Mouse (Mus musculus) embryo, embryonic 11 days (tissue): ENCODE measurements at regions not wholly inside any gene's neighbourhood (a gene's known extent, or its start where the extent isn't known, plus 50 kb on each side); places are given as distances from the start of the nearest gene placed in this dataset.
"Not testable (repeated sequence)": the region's sequence is repeated elsewhere in the genome, so short reads cannot be mapped to it uniquely, and the experiment has no call there.

Source experiments
- DNase-seq: peaks from one replicate; pipeline ENCODE4 v3.0.0-alpha.2; 2015

DNA sequence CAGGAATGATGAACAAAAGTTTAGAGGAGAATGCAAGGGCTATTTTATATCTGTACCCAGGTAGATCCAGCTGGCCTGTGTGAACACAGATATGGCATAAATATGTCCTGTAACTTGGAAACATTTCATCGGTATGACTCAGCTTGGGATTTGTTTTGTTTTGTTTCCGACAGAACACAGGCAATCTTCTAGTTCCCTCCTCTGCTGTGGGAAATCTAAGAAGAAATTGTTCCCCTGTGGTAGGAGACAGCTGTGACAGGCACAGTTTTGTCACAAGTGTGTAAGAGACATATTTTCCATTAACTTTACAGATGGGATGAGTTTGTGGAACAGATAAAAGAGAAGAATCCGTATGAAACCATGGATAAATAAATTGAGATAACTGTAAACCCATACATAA, 687.0 kb downstream of the Tpm3-rs7 start:
- no peak for DNase-seq

DNA sequence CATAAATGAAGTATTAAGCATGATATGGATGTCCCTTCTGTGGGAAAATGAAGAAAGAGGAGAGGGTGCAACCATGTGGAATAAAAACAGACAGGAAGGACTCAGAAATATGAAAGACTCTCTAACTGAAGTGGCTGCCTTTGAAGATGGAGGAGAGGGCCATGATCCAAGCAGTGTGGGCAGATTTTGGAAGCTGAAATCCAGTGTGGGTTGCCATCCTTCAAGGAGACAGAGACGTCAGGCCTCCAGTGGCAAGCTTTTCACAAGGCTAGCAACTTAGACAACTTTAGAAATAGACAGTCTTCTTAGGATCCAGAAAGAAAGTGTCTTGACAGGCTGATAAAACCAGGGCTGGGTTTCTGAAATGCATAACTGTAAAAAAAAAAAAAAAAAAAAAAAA, 688.0 kb downstream of the Tpm3-rs7 start:
- DNase-seq, result no peak

DNA sequence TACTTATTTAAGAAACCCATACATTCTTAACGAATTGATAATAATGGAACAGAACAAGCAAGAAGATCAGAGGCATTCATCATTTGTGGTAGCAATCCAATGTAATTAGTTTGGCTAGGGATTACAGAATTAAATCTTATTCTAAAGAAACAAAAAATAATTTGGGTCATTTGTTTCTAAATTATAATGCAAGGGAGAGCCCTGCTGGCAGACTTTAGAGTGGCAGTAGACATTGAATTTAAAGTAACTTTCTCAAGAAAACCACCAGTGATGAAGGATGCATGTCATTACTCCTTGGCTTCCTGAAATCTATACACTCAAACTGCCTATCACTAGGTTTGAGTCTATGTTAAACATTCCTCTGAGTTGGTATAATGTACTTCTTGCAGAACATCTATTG, 722.7 kb downstream of the Tpm3-rs7 start:
- DNase-seq, result no peak

DNA sequence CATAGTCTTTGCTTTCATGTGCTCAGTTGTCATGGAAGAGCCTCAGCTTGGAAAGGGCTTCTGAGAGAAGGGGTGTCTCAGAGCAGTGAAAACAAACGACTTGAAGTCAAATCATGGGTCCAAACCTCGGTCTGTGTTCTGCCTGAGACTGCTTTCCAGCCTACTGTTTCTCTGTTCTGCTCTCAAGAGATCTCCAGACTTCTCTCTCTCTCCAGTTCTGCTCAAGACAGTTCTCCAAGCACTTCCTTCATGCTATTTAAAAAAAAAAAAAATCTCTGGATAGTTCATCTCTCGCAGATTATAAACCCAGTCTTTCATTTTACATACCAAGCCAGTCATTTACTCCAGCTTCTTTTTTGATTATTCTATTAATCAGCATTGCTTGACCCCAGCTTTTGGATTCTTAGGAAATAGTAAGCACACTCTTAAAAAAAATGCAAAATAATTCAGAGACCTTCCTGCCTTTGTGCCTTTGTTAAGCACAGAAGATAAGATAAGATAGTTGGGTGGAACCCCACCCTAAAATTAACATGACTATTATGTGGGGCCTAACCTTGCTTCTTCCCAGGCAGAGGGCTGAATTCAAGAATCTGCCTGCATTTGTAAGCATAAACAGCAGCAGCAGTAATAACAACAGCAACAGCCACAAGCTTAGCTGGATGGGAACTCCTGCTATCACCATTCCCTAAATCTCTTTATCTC, 724.4 kb downstream of the Tpm3-rs7 start:
- no peak for DNase-seq

DNA sequence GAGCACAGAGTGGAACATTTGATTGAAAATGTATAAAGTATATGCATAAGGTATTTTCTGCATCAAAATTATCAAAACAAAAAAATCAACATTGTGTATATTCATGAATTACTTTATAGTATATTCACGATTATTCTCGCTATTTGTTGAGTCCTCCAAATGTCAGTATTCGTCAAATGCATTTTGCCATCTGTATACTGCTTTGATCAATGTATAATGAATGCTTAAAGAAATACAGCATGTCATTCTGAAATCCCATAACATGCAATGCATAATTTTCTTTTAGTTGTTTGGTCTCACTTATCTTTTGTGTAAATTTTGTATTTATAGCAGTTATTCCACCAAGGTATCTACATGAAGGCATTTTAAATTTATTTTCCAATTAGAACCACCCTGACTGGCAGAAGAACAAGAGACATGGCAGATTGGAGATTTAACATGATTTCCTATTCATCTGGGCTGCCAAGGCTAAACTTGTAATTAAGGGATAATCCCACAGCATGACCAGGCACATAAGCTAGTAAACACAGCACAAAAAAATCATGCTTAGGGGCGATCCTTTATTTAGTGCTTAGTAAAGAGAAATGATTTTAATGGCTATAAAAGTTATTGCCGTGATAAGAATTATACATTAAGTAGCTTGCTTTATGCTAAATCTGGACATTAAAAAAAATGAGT, 739.3 kb downstream of the Tpm3-rs7 start:
- DNase-seq, result no peak

DNA sequence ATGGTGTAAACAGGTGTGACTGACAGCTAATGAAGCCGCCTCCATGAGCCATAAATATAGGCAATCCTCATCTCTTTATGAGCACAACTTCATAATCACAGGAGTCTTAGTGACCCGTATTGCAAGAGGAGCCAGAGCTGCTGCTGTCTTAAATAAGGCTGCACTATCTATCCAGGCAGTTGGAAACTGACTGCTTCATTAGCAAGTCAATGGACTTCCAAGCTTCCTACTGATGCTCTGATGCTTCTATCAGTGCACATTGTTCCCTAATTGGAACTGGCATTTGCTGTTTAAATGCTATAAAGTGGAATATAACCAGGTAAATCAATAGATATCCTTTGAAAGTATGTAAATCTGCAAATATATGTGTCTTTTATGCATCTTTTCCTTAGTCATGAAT, 746.9 kb downstream of the Tpm3-rs7 start:
- DNase-seq, result no peak

DNA sequence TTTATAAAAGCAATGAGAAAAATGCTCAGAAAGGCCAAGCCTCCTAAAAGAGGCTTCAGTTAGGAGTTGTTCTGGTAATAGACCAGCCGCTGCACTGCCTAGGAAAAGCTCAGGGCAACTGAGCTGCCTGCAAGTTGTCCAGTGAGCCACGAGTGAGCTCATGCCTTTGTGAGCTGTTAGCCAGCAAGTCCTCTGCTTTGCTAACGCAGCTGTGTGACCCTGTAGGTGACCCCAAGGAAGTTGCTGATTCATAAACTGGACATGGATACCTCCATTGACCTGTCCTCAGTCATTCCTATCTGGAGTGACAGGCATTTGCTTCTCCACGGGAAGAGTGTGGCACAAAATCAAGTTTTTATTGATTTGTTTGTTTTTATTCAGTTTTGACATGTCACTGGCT, 748.2 kb downstream of the Tpm3-rs7 start:
- peak; percentile 46 for DNase-seq

DNA sequence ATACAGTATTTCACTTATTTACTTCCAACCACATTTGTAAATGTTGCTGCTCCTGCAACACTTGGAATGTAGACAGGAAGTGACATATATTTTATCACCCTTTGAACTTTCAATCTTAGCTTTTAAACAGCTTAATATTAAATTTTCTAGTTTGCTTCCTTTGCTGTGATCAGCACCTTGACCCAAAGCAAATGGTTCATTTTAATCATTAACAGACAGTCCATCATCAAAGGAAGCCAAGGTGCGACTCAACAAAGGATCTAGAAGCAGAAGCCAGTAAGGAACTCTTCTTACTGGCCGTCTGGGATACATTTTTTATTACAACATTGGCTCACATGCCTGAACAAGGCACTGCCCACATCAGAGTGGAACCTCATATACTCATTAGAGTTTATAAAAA, 758.8 kb downstream of the Tpm3-rs7 start:
- no peak for DNase-seq

DNA sequence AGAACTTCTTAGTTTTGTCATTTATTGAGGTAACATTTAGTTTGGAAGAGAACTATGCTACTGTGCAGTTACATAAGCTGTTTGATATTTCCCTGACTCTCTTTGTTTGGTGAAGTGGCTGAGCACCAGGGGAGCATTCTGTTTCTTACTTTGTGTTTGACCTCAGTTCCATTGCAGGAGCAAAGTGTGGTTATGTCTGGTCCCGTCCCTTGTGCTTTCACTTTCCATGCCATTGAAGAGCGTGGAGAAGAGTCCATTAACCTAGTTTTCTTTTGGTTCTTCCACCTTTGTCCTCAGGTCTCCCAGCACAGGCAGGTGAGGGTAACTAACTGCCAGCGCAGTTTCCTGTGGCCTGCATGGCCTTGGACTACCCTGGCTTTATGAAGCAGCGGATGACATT, 759.6 kb downstream of the Tpm3-rs7 start:
- DNase-seq, result no peak

DNA sequence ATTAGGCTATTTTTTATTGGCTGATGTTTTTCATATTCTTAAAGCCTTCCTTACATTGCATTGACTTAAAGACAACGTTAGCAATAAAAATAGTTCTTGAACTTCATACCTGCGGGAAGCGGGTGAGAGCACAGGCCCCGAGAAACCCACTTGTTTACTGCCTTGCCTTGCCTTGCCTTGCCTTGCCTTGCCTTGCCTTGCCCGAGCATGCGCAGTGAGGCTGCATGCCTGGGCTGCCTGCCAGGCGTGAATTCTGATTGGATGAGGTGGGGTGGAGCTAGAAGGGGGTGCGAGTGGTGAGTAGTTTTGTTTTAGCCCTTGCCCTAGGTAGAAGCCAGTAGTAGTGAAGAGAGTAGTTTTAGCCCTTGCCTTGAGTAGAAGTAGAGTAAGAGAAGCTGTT, 792.4 kb downstream of the Tpm3-rs7 start:
- no peak for DNase-seq

DNA sequence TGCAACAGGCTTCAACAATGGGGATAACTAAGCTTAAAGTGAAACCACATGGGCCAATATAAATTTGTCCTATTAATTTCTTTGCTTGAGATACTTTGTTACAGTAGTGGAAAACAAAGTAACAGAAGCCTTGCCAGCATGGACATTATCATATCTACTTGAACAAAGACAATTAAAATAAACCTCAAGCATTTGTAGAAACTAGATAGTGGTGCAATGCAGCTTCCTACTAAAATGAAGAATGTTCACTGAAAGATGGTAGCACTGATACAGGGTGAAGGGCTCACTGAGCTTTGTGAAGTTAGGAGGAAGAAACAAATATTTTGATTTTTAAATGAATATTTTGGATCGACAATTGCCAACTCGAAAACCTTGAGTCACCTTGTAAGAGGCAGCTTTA, 814.1 kb downstream of the Tpm3-rs7 start:
- DNase-seq, result no peak

DNA sequence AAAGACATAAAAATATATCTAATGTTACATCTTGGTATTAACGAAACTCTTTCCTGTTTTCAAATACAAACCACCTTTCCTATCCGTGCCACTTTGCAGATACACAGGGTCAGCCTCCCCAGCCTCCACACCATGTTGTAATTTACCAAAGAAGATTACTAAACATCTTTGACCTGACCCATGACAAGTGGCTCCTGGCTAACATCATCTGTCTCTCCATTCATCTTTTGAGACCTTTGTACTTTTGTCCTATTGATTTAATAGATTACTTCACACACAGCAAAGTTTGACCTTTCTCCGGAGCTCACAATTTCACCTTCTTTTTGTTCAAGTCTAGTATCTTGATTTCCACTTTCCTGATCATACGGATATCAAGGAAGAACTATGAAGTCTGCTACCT, 851.6 kb downstream of the Tpm3-rs7 start:
- DNase-seq, result no peak

DNA sequence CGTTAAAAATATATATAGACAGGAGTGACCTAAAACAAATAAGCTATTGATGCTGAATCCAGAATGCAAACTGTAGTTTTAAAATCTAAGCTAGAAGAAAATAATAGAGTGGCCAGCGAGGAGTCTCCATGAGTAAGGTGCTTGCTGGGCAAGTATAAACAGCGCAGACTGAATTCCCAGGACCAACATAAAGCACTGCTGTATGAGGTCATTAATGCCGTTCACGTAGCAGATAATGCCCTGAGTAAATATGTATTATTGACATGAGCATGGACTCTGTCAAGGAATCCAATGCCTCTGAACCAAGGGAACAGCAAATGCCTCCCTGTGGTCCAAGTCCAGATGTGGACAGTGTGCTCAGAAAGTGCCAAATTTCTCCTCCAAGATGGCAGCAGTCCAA, 876.4 kb upstream of the Gpc5 start:
- DNase-seq, result no peak

DNA sequence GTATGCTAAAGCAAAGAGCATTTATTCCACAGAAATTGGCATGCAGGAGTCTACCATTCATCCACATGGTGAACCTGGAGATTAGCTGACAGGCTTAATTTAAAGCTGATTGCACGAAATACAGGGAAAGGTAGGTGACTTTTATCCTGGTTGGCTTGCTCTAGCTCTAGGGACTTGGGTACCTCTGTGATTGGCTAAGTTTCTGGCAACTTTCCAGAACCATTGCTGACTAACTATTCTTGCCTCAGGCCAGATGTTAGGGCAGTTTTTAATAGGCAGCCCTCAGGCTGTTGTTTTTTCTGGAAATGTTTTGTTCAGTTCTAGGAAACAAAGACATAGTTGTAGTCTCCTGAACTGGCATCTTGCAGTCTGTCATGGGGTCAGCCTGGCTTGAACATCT, 871.1 kb upstream of the Gpc5 start:
- DNase-seq, result peak; percentile 3

DNA sequence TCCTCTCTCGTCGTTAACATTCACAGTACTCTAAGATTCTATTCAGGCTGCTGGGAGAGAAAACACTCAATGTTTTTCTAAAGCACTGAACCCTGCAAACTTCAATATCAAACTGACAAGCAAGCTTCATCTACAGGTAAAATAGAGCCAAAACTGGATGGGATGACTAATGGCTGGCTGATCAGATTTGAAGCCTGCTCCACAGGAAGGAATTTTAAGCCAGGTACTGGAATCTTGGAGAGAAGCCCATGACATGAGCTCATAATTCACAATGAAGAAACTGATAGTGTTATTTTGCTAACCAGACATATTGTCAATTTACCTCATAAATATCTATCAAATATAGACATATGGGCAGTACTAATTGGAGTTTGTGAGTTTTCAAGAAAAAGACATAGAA, 861.3 kb upstream of the Gpc5 start:
- no peak for DNase-seq

DNA sequence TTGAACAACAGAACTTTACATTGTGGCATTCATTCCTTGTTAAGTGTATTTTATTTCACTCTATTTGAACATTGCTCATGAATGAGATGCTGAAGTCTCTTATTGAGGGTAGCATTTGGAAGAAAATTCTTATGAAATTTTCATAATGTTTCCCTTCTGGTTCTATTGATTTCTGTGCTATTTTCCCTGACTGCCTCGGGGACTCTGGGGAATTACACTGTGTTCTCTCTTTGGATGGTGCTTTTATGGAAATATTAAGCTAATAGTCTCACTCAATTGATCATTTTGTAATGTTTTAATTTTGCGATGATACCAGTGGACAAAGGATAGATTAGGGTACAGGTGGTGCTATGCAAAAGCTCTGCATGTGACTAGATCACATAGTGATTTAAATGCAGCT, 837.0 kb upstream of the Gpc5 start:
- DNase-seq, result no peak

DNA sequence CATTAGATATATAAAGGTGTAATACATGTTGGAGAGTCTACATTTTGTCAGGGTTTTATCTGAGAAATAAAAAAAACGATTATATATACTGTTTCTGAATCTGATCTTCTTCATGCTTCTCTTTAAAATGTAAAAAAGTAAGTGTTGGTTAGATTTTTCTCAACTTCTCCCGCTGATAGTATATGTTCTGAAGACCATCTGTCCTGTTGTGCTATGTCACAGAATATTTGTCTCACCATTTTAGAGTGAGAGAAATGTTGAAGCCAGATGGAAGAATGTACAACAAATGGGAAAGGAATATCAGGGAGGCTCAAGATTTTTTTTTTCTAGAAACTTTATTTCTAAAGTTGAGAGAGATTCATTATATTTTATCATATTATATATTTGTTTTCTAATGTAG, 830.4 kb upstream of the Gpc5 start:
- DNase-seq, result no peak

DNA sequence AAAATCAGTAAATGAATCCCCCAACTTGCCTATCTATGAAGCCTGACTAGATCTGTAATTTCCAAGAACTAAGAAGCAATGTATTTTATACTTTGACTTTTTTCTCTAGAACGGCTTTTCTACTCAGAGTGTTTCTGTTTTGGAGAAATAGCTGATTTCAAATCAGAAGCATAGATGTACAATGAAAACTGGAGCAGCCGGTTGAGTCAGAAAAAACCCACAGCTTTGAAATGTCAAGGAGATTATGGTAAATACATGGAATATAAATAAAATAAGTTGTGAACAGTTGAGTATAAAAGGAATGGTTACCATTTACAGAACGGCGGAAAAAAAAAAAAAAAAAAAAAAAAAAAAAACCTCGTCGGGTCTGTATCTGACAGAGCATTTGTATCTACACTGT, 791.4 kb upstream of the Gpc5 start:
- DNase-seq, result no peak

DNA sequence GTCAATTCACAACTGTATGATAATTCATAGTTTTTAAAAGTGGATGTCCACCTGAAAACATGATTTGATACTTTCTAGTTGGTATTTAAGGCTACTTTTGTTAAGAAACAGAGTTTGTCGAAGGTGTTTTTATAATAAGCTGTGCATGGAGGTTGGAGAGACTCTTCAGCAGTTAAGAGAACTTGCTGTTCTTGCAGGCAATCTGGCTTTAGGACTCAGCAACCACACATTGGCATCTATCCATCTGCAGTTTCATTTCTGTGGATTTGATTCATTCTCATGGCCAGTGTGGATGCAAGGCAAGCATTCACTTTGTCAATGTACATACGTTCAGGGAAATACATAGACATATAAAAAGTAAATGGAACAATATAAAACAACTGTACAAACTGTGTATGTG, 784.5 kb upstream of the Gpc5 start:
- DNase-seq, result no peak

DNA sequence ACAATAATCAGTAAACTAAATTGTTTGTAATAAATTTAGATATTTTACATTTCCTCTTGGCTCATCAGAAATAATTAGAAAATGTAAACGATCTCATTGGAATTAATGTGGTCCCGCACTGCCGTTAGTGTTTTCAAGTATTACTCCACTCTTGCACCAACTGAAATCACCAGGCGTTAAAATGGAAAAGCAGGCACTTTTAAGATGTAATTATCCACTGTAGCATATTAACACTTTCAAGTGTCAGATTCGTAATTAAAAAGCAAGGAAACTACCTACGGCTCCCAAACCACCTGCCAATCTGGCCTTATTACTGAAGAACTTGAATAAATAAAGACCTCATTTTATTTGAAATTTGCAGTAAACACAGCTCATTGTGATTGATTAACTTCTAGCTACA, 759.4 kb upstream of the Gpc5 start:
- no peak for DNase-seq

DNA sequence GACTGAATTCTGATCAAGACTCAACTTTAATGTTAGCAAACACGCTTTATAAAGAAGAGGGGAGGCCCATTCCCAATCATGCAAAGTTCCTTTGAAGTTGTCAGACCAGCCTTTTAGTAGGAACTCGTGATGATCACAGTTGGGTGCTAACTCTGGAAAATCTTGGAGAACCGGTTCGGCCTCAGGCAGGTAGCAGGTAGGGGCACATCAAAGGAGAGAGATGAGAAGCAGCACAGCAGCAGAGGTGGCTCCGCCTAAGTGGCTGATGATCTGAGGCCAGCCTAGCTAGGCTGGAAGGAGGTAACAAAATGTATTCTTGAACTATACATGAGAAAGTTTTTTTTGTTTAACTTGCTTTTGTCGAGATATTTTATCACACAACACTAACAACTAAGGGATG, 742.7 kb upstream of the Gpc5 start:
- no peak for DNase-seq

DNA sequence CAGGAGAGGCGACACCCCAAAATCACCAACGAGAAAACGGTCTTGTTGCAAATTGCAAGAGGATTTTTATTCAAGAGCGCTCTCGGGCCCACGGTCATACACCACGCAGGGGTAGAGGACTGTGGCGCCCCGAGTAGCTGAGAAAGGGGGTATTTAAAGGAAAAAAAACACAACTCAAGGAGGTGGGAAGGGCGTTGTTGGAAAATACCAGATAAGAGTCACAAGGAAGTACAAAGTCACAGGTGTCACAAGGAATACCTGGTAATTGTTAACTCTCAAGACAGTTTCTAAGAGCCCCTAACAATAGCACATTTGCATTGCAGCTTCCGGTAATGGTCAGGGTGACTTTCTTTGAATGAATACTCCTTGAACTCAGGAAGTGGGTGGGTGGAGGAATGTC, 742.2 kb upstream of the Gpc5 start:
- not testable (repeated sequence) for DNase-seq

DNA sequence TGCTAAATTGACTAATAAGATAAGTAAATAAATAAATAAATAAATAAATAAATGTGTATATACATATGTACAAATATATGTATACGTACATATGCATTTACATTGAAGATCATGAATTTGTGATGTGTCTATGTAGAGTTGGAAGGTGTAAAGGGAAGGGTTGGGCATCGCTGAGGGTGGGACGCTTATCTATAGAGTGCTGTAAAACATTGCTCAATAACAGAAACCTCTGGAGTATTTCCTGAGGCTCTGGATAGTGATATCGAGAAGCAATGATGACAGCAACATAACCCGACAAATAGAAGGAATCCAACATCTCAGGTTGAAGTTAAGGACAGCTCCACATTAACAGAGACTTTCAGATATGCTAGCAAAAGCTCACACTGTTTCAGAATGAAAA, 739.7 kb upstream of the Gpc5 start:
- DNase-seq, result no peak

DNA sequence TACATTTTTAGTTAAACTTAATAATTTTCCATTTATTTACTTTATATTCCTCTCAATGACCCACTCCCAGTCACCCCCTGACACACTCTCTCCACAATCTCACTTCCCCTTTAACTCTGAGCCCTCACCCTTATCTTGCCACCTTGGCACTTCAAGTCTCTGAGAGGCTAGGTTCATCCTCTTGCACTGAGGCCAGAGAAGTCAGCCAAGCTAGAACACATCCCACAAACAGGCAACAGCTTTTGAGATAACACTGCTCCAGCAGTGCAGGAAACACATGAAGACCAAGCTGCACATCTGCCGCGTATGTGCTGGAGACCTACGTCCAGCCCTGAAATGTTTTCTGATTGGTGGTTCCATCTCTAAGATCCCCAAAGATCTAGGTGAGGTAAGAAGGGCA, 717.2 kb upstream of the Gpc5 start:
- DNase-seq, result no peak

DNA sequence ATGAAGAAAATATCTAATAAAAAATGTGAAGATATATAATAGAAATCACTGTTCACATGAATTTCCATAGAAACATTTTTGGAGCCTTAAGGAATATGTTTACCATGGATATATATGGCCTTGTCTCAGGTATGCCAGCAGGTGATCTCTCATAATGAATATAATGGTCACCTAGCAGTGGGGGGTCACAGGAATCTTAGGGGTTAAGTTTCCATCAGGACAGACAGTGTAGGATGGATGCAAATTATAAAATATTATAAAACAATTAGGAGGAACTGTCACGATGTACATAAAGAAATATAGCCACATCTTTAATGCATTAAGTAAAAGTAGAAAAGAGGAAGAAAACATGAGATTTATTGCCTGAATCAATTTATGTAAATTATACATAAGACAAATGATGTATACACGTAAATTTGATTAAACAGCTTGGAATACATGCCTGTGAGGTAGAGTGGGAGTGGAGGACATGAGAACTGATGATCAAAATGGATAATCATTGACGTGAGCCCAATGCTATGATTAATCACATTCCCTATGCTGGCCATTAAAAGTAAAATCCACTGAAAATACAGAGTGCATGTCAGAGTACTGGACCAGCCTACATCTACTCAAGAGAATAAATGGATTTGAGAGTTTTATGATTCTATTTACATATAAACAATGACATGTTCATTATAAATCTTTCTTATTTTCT, 693.0 kb upstream of the Gpc5 start:
- DNase-seq, result no peak
